Mouse (Mus musculus) neural tube, embryonic 13.5 days (tissue): ENCODE data around the gene Galm. TPM values are rescaled to one million over a fixed set of nuclear protein-coding genes. Genes with fewer than 3 reads are reported as not detected.

Experiments used
- ATAC-seq: fragments of 200-750 bp; cut with Nextera tagmentation; 2 replicates; pipeline ENCODE4 v1.8.0; 2017; ENCODE audit warnings: low read depth, mild to moderate bottlenecking, moderate TSS enrichment, moderate library complexity
- H3K27ac ChIP-seq: fragments of 300-500 bp; sonication (generic); replicated peaks from 2 replicates; pipeline ENCODE4 v1.5.1; 2015; ENCODE audit warnings: moderate library complexity, mild to moderate bottlenecking, inconsistent platforms
- H3K27me3 ChIP-seq: fragments of 300-500 bp; sonication (generic); 2 replicates; pipeline ENCODE4 v1.6.1; 2015; ENCODE audit warnings: mild to moderate bottlenecking, inconsistent platforms
- H3K36me3 ChIP-seq: fragments of 300-500 bp; sonication (generic); 2 replicates; pipeline ENCODE4 v1.6.1; 2015; ENCODE audit warnings: mild to moderate bottlenecking, inconsistent platforms
- H3K4me1 ChIP-seq: fragments of 300-500 bp; sonication (generic); replicated peaks from 2 replicates; pipeline ENCODE4 v1.6.1; 2015; ENCODE audit warnings: inconsistent platforms
- H3K4me2 ChIP-seq: fragments of 300-500 bp; sonication (generic); 2 replicates; pipeline ENCODE4 v1.6.1; 2015; ENCODE audit warnings: inconsistent platforms, mild to moderate bottlenecking, moderate library complexity
- H3K4me3 ChIP-seq: fragments of 300-500 bp; sonication (generic); 2 replicates; pipeline ENCODE4 v1.5.1; 2015; ENCODE audit warnings: mild to moderate bottlenecking, inconsistent platforms
- H3K9ac ChIP-seq: fragments of 300-500 bp; sonication (generic); 2 replicates; pipeline ENCODE4 v1.6.1; 2015; ENCODE audit warnings: moderate library complexity, mild to moderate bottlenecking, inconsistent platforms
- H3K9me3 ChIP-seq: fragments of 300-500 bp; sonication (generic); 2 replicates; pipeline ENCODE4 v1.6.1; 2016; ENCODE audit warnings: inconsistent platforms
- WGBS: fragments of 180-500 bp; shearing (Covaris S2); methylation state at CpG from one replicate; pipeline ENCODE4 v1.1.7; 2015; 5-methylcytosine and 5-hydroxymethylcytosine counted together
- polyA plus RNA-seq: library from polyadenylated mRNA; unstranded; fragments of >200 nt; fragmentation: Nextera tagmentation; extraction: Ambion mirVana; gene quantifications from 2 replicates; pipeline ENCODE4 v1.2.1, GENCODE M21; 2015

The Galm gene
- polyA plus RNA-seq, 1 experiment from 2014 or later, result 2.0 TPM

- Histone ChIP-seq H3K9me3 (no peaks in the 10 kb centered on the region), H3K9ac (no peak overlapping the region), H3K4me2 (no peak overlapping the region), H3K4me1 (peaks cover 20% of the 10 kb centered on the region), H3K27ac (no peak overlapping the region), H3K27me3 (no peaks in the 10 kb centered on the region), H3K36me3 (no peaks in the 10 kb centered on the region), H3K4me3 (no peak overlapping the region)
- WGBS, result 10% methylated on average over 2 of the region's 2 CpGs
- ATAC-seq, result no peak
These were observed 30.1 kb upstream of the Galm start for GRCm38 (mm10) chr17:80097221-80097620.

DNA sequence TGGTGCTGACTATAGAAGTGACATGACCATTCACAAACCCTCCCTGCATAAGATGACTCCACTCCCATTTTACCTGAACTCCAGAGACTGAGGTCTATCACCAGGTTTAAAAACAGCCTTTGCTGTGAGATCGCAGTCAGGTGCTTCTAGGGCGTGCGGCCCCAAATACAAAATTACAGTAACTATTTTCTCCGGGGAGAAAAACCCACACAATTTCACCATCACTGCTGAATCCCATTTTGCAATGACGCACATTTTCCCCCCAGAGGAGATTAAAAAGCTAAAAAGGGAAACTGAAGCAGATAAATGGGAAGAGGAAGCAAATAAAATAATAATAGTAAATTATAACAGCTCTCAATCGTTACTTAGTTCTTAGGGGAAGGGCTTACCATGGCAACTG, 27.4 kb upstream of the Galm start:
- Histone ChIP-seq H3K27ac (no peak overlapping the region), H3K9me3 (no peaks in the 10 kb centered on the region), H3K27me3 (no peaks in the 10 kb centered on the region), H3K4me3 (no peak overlapping the region), H3K4me2 (no peak overlapping the region), H3K9ac (no peak overlapping the region), H3K36me3 (no peaks in the 10 kb centered on the region), H3K4me1 (peaks cover 20% of the 10 kb centered on the region)
- no peak for ATAC-seq
- 77% methylated on average over 6 of the region's 6 CpGs for WGBS

DNA sequence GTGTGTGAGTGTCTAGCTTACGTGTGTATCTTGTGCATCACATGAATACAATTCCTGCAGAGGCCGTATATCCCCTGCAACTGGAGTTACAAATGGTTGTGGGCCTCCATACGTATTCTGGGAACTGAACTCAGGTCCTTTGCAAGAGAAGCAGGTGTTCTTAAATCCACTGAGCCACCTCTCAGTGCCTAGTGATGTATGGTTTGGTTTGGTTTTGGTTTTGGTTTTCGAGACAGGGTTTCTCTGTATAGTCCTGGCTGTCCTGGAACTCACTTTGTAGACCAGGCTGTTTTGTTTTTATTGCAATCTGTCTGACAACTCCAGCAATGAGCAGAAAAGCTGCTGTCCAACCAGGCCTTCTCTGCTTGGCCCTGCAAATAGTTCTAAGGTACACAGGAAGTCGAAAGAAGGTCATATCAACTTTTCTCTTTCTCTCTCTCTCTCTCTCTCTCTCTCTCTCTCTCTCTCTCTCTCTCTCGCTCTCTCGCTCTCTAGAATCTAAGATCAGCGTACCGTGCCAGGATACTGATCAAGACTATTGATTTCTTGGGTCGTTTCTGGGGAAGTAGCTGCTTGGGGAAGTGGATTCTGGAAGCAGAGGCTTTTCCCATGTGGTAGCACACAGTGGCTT, 21.8 kb upstream of the Galm start:
- H3K27ac ChIP-seq, result no peak overlapping the region
- H3K36me3 ChIP-seq, result no peaks in the 10 kb centered on the region
- no peak overlapping the region for H3K9ac ChIP-seq
- WGBS, result 87% methylated on average over 10 of the region's 10 CpGs
- no peaks in the 10 kb centered on the region for H3K9me3 ChIP-seq
- H3K4me2 ChIP-seq, result no peak overlapping the region
- no peaks in the 10 kb centered on the region for H3K27me3 ChIP-seq
- H3K4me3 ChIP-seq, result no peak overlapping the region
- no peak for ATAC-seq
- no peaks in the 10 kb centered on the region for H3K4me1 ChIP-seq

DNA sequence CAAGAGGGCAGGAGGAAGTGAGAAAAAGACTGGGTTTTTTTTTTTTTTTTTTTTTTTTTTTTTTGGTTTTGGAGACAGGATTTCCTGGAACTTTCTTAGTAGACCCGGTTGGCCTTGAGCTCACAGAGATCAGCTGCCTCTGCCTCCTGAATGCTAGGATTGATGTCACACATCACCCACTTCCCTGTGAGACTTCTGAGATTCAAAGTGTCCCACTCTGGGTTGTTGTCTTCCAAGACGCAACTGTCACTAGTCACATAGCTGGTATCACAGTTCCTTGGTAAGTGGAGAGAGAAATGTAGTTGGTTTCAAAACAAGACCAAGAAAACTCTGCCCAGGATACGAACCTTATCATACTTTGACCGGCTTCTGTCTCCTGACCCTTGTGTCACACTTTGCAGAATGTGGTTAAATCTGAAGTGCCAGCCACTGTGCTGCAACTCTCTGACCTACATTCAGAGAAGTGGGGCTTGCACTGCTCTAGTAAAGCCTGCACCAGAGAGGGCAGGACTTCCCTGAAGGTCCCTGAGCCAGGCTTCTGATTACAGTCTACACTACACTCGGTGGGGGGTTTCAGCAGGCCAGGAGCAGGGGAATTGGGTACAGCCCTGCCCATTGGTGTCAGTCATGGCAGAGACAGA, 14.5 kb upstream of the Galm start:
- 81% methylated on average over 5 of the region's 5 CpGs for WGBS
- Histone ChIP-seq H3K36me3 (no peaks in the 10 kb centered on the region), H3K9ac (no peak overlapping the region), H3K27ac (no peak overlapping the region), H3K4me3 (no peak overlapping the region), H3K4me2 (no peak overlapping the region), H3K4me1 (no peaks in the 10 kb centered on the region), H3K9me3 (no peaks in the 10 kb centered on the region), H3K27me3 (no peaks in the 10 kb centered on the region)
- ATAC-seq, result no peak

- H3K4me3 ChIP-seq, result no peak overlapping the region
- ATAC-seq, result no peak
- WGBS, result 88% methylated on average over 4 of the region's 4 CpGs
These were observed 13.8 kb upstream of the Galm start for GRCm38 (mm10) chr17:80113468-80113867.

DNA sequence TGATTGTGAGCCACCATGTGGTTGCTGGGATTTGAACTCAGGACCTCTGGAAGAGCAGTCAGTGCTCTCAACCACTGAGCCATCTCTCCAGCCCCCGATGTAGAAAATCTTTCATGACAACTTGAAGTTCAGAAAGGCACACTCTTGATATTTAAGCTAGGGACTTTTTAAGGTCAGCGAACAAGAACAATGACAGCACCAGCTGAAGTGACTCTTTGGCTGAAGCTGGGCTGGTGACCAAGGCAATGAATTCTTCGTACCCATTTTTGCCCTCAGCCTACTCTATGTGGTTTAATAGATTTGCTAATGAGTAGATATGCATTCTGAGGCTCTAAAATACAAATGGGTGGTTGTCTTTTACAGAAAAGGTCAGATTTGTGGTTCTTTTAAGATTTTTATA, 6.9 kb upstream of the Galm start:
- H3K9me3 ChIP-seq, result no peaks in the 10 kb centered on the region
- H3K4me3 ChIP-seq, result no peak overlapping the region

More at GRCm38 (mm10) chr17:80113468-80113867, 13.8 kb upstream of the Galm start:
- no peaks in the 10 kb centered on the region for H3K4me1 ChIP-seq
- H3K36me3 ChIP-seq, result no peaks in the 10 kb centered on the region
- no peak overlapping the region for H3K4me2 ChIP-seq
- no peak overlapping the region for H3K9ac ChIP-seq
- H3K9me3 ChIP-seq, result no peaks in the 10 kb centered on the region
- H3K27me3 ChIP-seq, result no peaks in the 10 kb centered on the region
- H3K27ac ChIP-seq, result no peak overlapping the region

DNA sequence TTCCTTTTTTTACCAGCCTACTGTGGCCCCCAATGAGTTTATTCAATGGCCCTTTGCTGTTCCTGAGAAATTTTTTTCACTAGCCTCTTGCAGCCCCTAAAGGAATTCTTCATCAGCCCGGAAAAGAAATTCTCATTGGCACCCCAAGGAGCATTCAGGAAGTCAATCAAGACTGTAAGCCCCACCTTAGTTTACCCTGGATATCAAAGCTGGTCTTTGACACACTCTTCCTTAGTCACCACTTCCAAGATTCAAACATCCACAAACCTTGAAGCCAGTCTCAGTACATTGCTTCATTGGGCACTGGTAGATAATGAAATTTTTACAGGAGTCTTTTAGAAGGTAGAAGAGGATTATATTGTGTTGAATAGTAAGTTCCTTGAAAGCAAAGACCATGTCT, 5.4 kb upstream of the Galm start:
- 77% methylated on average over 1 of the region's 1 CpGs for WGBS
- no peak for ATAC-seq
- H3K4me1 ChIP-seq, result no peaks in the 10 kb centered on the region
- H3K27me3 ChIP-seq, result no peaks in the 10 kb centered on the region
- no peak overlapping the region for H3K4me2 ChIP-seq
- no peaks in the 10 kb centered on the region for H3K9me3 ChIP-seq
- no peak overlapping the region for H3K9ac ChIP-seq
- H3K27ac ChIP-seq, result no peak overlapping the region
- H3K4me3 ChIP-seq, result no peak overlapping the region
- no peaks in the 10 kb centered on the region for H3K36me3 ChIP-seq

More for the DNA sequence above, 6.9 kb upstream of the Galm start:
- Histone ChIP-seq H3K27ac (no peak overlapping the region), H3K4me2 (no peak overlapping the region), H3K36me3 (no peaks in the 10 kb centered on the region), H3K27me3 (no peaks in the 10 kb centered on the region), H3K4me1 (no peaks in the 10 kb centered on the region), H3K9ac (no peak overlapping the region)
- ATAC-seq, result no peak
- 76% methylated on average over 3 of the region's 3 CpGs for WGBS

GRCm38 (mm10) chr17:80124985-80125750, 2.1 kb upstream of the Galm start:
- ATAC-seq, result no peak
- WGBS, result 88% methylated on average over 5 of the region's 5 CpGs

DNA sequence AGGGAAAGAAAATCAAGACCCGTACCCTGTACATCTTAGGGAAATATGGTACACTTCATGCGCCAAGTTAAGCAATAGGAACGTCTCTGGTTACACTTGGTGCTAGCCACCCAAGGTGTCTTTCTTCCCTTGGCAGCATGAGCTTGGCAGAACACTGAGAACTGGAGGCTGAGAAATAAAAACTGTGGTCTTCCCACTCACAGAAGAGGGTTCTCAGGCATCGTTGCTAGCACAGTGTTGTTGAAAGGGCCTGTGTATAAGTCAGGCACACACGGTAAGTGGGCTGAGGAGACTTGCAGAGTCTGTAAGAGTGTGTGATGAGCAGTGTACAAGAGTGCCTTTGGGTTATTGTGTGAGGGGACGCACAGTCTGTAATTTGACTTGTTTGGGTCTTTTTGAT, 1.1 kb upstream of the Galm start:
- H3K4me2 ChIP-seq, result no peak overlapping the region
- H3K4me1 ChIP-seq, result peaks cover 7% of the 10 kb centered on the region
- WGBS, result 90% methylated on average over 6 of the region's 6 CpGs
- no peaks in the 10 kb centered on the region for H3K36me3 ChIP-seq
- H3K4me3 ChIP-seq, result no peak overlapping the region
- H3K27me3 ChIP-seq, result no peaks in the 10 kb centered on the region
- no peak for ATAC-seq
- no peaks in the 10 kb centered on the region for H3K9me3 ChIP-seq
- no peak overlapping the region for H3K9ac ChIP-seq
- no peak overlapping the region for H3K27ac ChIP-seq

More at GRCm38 (mm10) chr17:80124985-80125750, 2.1 kb upstream of the Galm start:
- Histone ChIP-seq H3K9me3 (no peaks in the 10 kb centered on the region), H3K27ac (no peak overlapping the region), H3K36me3 (no peaks in the 10 kb centered on the region), H3K27me3 (no peaks in the 10 kb centered on the region), H3K4me3 (no peak overlapping the region), H3K9ac (no peak overlapping the region), H3K4me2 (no peak overlapping the region), H3K4me1 (peaks cover 7% of the 10 kb centered on the region)

GRCm38 (mm10) chr17:80128476-80128990, 1.3 kb downstream of the Galm start:
- H3K9ac ChIP-seq, result no peak overlapping the region
- ATAC-seq, result no peak

GRCm38 (mm10) chr17:80129387-80129786, 2.1 kb downstream of the Galm start:
- WGBS, result 88% methylated on average over 4 of the region's 4 CpGs
- H3K9ac ChIP-seq, result no peak overlapping the region
- H3K27me3 ChIP-seq, result no peaks in the 10 kb centered on the region
- no peaks in the 10 kb centered on the region for H3K36me3 ChIP-seq
- no peak for ATAC-seq
- no peaks in the 10 kb centered on the region for H3K9me3 ChIP-seq
- H3K27ac ChIP-seq, result no peak overlapping the region
- no peak overlapping the region for H3K4me2 ChIP-seq
- no peak overlapping the region for H3K4me3 ChIP-seq
- H3K4me1 ChIP-seq, result peaks cover 7% of the 10 kb centered on the region

More at GRCm38 (mm10) chr17:80128476-80128990, 1.3 kb downstream of the Galm start:
- WGBS, result 86% methylated on average over 13 of the region's 13 CpGs
- Histone ChIP-seq H3K4me3 (peak overlapping the region; percentile 44; the same call in 1 of the 2 replicates), H3K27ac (no peak overlapping the region), H3K4me1 (peaks cover 7% of the 10 kb centered on the region), H3K4me2 (no peak overlapping the region; the same call in 1 of the 2 replicates), H3K9me3 (no peaks in the 10 kb centered on the region), H3K36me3 (no peaks in the 10 kb centered on the region), H3K27me3 (no peaks in the 10 kb centered on the region)

DNA sequence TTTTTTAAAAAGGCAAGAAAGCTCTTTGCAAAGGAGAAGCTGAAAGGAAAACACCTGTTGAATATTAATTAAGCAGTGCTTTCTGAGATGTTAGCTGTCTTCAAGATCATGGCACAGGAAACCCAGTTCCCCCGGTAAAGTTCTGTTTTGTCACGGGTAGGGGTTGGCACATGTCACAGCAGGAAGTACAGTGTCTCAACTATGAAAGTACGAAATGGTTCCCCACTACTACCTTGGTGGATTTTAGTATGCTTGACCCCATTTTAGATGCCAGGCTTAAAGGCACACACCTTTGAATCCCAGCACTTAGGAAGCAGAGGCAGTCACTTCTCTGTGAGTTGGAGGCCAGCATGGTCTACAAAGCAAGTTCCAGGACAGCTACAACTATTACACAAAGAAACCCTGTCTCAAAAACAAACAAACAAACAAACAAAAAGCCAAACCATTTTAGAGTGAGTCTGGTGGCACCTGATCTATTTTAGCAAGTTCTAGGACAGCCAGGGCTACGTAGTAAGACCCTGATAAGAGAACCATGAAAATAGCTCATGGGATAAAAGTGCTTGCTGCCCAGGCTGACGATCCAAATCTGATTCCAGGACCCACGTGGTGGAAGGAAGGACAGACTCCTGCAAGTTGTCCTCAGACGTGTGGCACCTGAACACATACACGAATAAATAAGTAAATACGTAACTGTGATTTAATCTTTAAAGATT, 3.6 kb downstream of the Galm start:
- 65% methylated on average over 9 of the region's 9 CpGs for WGBS
- Histone ChIP-seq H3K4me1 (peaks cover 7% of the 10 kb centered on the region), H3K36me3 (no peaks in the 10 kb centered on the region), H3K9me3 (no peaks in the 10 kb centered on the region), H3K27me3 (no peaks in the 10 kb centered on the region), H3K4me2 (no peak overlapping the region), H3K4me3 (no peak overlapping the region), H3K27ac (no peak overlapping the region), H3K9ac (no peak overlapping the region)
- ATAC-seq, result no peak
